Mouse (Mus musculus) testis, adult 2 months (tissue): Measurements from ENCODE around the gene Ankrd24. TPM values are rescaled to one million over a fixed set of nuclear protein-coding genes. Genes with fewer than 3 reads are reported as not detected.

ENCODE experiments used
- H3K27ac ChIP-seq: fragments of 200-500 bp; 2 replicates; pipeline ENCODE4 v1.5.1; 2012; ENCODE audit warnings: low read depth, low read length; ENCODE audit not compliant: control insufficient read depth, insufficient read depth
- H3K27me3 ChIP-seq: fragments of 200-500 bp; 2 replicates; pipeline ENCODE4 v1.6.1; 2012; ENCODE audit warnings: mild to moderate bottlenecking, low read length, moderate library complexity; ENCODE audit not compliant: control insufficient read depth, insufficient read depth
- H3K36me3 ChIP-seq: fragments of 200-500 bp; 2 replicates; pipeline ENCODE4 v1.6.1; 2012; ENCODE audit warnings: mild to moderate bottlenecking, low read length; ENCODE audit not compliant: control insufficient read depth, insufficient read depth
- H3K4me1 ChIP-seq: fragments of 200-500 bp; 2 replicates; pipeline ENCODE4 v1.6.1; 2012; ENCODE audit warnings: low read length; ENCODE audit not compliant: control insufficient read depth, insufficient read depth
- H3K4me3 ChIP-seq: fragments of 200-500 bp; 2 replicates; pipeline ENCODE4 v1.5.1; 2012; ENCODE audit warnings: low read depth, mild to moderate bottlenecking, low read length, moderate library complexity, mixed read lengths; ENCODE audit not compliant: control insufficient read depth
- CTCF ChIP-seq: fragments of 200-500 bp; IDR thresholded peaks from 2 replicates; pipeline ENCODE4 v1.5.1; 2012; ENCODE audit warnings: low read depth, mild to moderate bottlenecking, inconsistent platforms, low read length, moderate library complexity; ENCODE audit not compliant: control insufficient read depth, insufficient read depth, insufficient replicate concordance
- POLR2A ChIP-seq: fragments of 200-500 bp; IDR thresholded peaks from 2 replicates; pipeline ENCODE4 v1.6.1; 2012; ENCODE audit warnings: low read depth, mild to moderate bottlenecking, inconsistent platforms, low read length, moderate library complexity; ENCODE audit not compliant: control insufficient read depth
- polyA plus RNA-seq: library from polyadenylated mRNA; depleted of rRNA; stranded (reverse); fragments of >200 nt; gene quantifications from 2 replicates; pipeline ENCODE4 v1.2.3, GENCODE M21; 2012

The Ankrd24 gene
- polyA plus RNA-seq, 1 experiment, result 20.4 TPM

- peak within 1 kb of the TSS; percentile 98 for H3K27ac ChIP-seq
- TF ChIP-seq CTCF, result no peak
- TF ChIP-seq POLR2A, result peak; percentile 58
- H3K27me3 ChIP-seq, result no peaks in the 10 kb centered on the region
- no peaks in the 10 kb centered on the region for H3K36me3 ChIP-seq
- peak within 1 kb of the TSS; percentile 98 for H3K4me3 ChIP-seq
- H3K4me1 ChIP-seq, result peaks cover 16% of the 10 kb centered on the region
Observed at GRCm38 (mm10) chr10:81605974-81606751, 22.2 kb upstream of the Ankrd24 start, which contains the start of gene BC025920. TSS of gene BC025920 (plus strand) at chr10:81606270.

DNA sequence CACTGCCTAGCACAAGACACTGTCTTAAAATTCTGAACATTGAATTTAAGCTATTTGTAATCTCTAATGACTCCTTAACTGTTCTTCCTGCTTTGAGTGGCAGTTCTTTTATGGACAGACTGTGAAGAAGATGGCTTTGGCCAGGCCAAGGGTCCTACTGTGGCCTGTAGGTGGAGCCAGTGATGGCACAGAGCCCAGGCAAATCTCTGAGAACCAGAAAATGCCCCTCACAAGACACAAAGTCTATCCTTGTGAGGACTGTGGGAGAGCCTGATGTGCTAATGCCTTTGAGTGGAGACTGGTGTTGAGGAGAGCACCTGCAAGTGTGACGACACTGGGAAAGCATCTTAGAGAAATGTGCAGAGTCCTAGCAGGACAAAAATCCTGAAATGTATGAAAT, 20.0 kb upstream of the Ankrd24 start:
- TF ChIP-seq POLR2A, result no peak
- no peak for TF ChIP-seq CTCF
- Histone ChIP-seq H3K27me3 (no peaks in the 10 kb centered on the region), H3K4me3 (no peak overlapping the region), H3K36me3 (no peaks in the 10 kb centered on the region), H3K4me1 (peaks cover 11% of the 10 kb centered on the region), H3K27ac (no peak overlapping the region)

DNA sequence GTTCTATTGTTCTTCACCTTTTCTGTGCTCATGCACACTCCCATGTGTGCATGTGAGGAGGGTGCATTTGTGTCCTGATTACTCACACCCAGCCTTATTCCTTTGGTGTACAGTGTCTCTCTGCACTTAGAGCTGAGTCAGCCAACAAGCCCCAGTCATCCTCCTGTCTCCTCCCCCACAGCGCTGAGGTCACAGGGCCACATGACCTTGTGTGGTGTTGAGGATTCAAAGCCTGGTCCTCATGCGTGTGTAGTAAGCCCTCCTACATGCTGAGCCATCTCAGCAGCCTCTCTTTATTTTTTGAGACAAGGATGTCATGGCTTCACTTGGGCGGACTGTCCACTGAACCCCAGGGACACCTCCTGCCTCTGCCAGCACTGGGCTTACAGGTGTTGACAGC, 15.6 kb upstream of the Ankrd24 start:
- H3K27ac ChIP-seq, result no peak overlapping the region
- TF ChIP-seq CTCF, result no peak
- TF ChIP-seq POLR2A, result no peak
- no peaks in the 10 kb centered on the region for H3K36me3 ChIP-seq
- no peaks in the 10 kb centered on the region for H3K27me3 ChIP-seq
- H3K4me1 ChIP-seq, result no peaks in the 10 kb centered on the region
- H3K4me3 ChIP-seq, result no peak overlapping the region

GRCm38 (mm10) chr10:81615486-81615885, 12.9 kb upstream of the Ankrd24 start:
- Histone ChIP-seq H3K4me1 (no peaks in the 10 kb centered on the region; the same call in 1 of the 2 replicates), H3K4me3 (no peak overlapping the region), H3K27ac (no peak overlapping the region), H3K27me3 (no peaks in the 10 kb centered on the region), H3K36me3 (no peaks in the 10 kb centered on the region)
- no peak for TF ChIP-seq CTCF
- TF ChIP-seq POLR2A, result no peak

- TF ChIP-seq CTCF (no peak), POLR2A (no peak)
- no peaks in the 10 kb centered on the region; the same call in 1 of the 2 replicates for H3K36me3 ChIP-seq
- H3K27me3 ChIP-seq, result no peaks in the 10 kb centered on the region
- H3K4me3 ChIP-seq, result no peak overlapping the region
- no peak overlapping the region for H3K27ac ChIP-seq
- H3K4me1 ChIP-seq, result peaks cover 17% of the 10 kb centered on the region
Observed at GRCm38 (mm10) chr10:81619976-81620375, 8.4 kb upstream of the Ankrd24 start.

DNA sequence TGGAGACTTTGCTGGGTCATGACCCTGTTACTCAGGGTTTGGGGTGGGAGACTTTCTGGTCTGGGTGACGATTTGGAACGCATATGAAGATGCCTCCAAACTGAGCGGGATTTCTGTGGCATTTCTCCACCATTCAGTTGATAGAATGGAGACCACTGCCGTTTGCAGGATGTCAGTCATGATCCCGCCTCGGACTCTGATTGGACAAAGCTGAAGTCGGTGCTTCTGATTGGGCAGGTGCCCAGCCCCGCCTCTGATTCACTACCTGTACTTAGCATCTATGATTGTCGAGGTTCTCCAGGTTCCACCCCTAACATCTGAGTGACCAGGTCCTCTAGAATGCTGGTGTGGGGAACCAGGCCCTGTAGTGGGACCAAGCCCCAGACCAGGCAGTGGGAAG, 7.6 kb upstream of the Ankrd24 start:
- H3K4me1 ChIP-seq, result peaks cover 17% of the 10 kb centered on the region
- H3K4me3 ChIP-seq, result no peak overlapping the region
- H3K27me3 ChIP-seq, result no peaks in the 10 kb centered on the region
- no peaks in the 10 kb centered on the region; the same call in 1 of the 2 replicates for H3K36me3 ChIP-seq
- no peak overlapping the region for H3K27ac ChIP-seq
- TF ChIP-seq POLR2A, result no peak
- no peak for TF ChIP-seq CTCF

- TF ChIP-seq CTCF (no peak), POLR2A (no peak)
- Histone ChIP-seq H3K27me3 (no peaks in the 10 kb centered on the region), H3K27ac (no peak overlapping the region), H3K4me1 (peaks cover 31% of the 10 kb centered on the region), H3K4me3 (no peak overlapping the region), H3K36me3 (no peaks in the 10 kb centered on the region; the same call in 1 of the 2 replicates)
Observed at GRCm38 (mm10) chr10:81623441-81623840, 4.9 kb upstream of the Ankrd24 start.
